Mouse (Mus musculus): ENCODE results near the gene Atp2b1. TPM values are rescaled to one million over a fixed set of nuclear protein-coding genes. Genes with fewer than 3 reads are reported as not detected.

Atp2b1 gene
- total RNA-seq, 2 experiments from 2014 or later = 67.8 to 71.3 TPM

Other genes with a start within 250 kb of the Atp2b1 start
- 1 to 10 TPM; 5.3 to 6.4 TPM for gene Poc1b, start 192.6 kb downstream of the Atp2b1 start, total RNA-seq (2021)
- gene Galnt4, start 193.8 kb downstream of the Atp2b1 start, total RNA-seq (2021) = 1 to 10 TPM; 3.2 to 3.6 TPM
- not detected for gene Phxr2, start 211.9 kb downstream of the Atp2b1 start, total RNA-seq (2021)